Mouse (Mus musculus) kidney, adult 8-10 months (tissue): ENCODE data around the gene Gm10912.
"Not testable (repeated sequence)": the region's sequence is repeated elsewhere in the genome, so short reads cannot be mapped to it uniquely, and the experiment has no call there.

Source experiments
- DNase-seq, 2 experiments: peaks; one replicate each; pipeline ENCODE4 v3.0.0; 2022

The Gm10912 gene

GRCm38 (mm10) chr2:104069704-104070185 lies 4.1 kb downstream of the Gm10912 start, which contains the start of gene Cd59b:
Gene Cd59b, plus strand, starts transcription at chr2:104069849.
- peak; percentile 56 to 68 for DNase-seq

- not testable (repeated sequence) for DNase-seq
Measured at GRCm38 (mm10) chr2:104078285-104078684, 12.7 kb downstream of the Gm10912 start.

- DNase-seq: not testable (repeated sequence)
Measured at GRCm38 (mm10) chr2:104081436-104082050, 15.9 kb downstream of the Gm10912 start.

GRCm38 (mm10) chr2:104082474-104082873 lies 16.8 kb downstream of the Gm10912 start:
- no peak for DNase-seq

GRCm38 (mm10) chr2:104084027-104084426 lies 18.4 kb downstream of the Gm10912 start:
- not testable (repeated sequence) for DNase-seq

- DNase-seq: not testable (repeated sequence)
Measured at GRCm38 (mm10) chr2:104087562-104087961, 21.9 kb downstream of the Gm10912 start.

- no peak for DNase-seq
Measured at GRCm38 (mm10) chr2:104093305-104093704, 27.7 kb downstream of the Gm10912 start.

- DNase-seq: peak; percentile 93
Measured at GRCm38 (mm10) chr2:104095741-104096213, 30.2 kb downstream of the Gm10912 start, which contains the start of gene Cd59a. Gene Cd59a, plus strand, starts transcription at chr2:104095801.

- DNase-seq: no peak
Measured at GRCm38 (mm10) chr2:104096256-104096655, 30.6 kb downstream of the Gm10912 start.

- DNase-seq: not testable (repeated sequence)
Measured at GRCm38 (mm10) chr2:104096796-104097195, 31.2 kb downstream of the Gm10912 start.

GRCm38 (mm10) chr2:104097396-104097795 lies 31.8 kb downstream of the Gm10912 start:
- not testable (repeated sequence) for DNase-seq

GRCm38 (mm10) chr2:104098529-104099230 lies 33.1 kb downstream of the Gm10912 start:
- DNase-seq: no peak

- DNase-seq: no peak
Measured at GRCm38 (mm10) chr2:104099231-104099585, 33.6 kb downstream of the Gm10912 start.

GRCm38 (mm10) chr2:104099946-104100345 lies 34.3 kb downstream of the Gm10912 start:
- DNase-seq: no peak

- DNase-seq: no peak
Measured at GRCm38 (mm10) chr2:104104800-104105199, 39.2 kb downstream of the Gm10912 start.

GRCm38 (mm10) chr2:104109021-104109420 lies 43.4 kb downstream of the Gm10912 start:
- not testable (repeated sequence) for DNase-seq

- DNase-seq: no peak
Measured at GRCm38 (mm10) chr2:104109528-104109927, 43.9 kb downstream of the Gm10912 start.

- no peak for DNase-seq
Measured at GRCm38 (mm10) chr2:104110031-104110430, 44.4 kb downstream of the Gm10912 start.

- not testable (repeated sequence) for DNase-seq
Measured at GRCm38 (mm10) chr2:104111170-104111797, 45.7 kb downstream of the Gm10912 start.

- not testable (repeated sequence) for DNase-seq
Measured at GRCm38 (mm10) chr2:104113563-104113962, 47.9 kb downstream of the Gm10912 start.

GRCm38 (mm10) chr2:104114898-104115297 lies 49.3 kb downstream of the Gm10912 start:
- no peak for DNase-seq
